Mouse (Mus musculus) G1E (cell line): ENCODE data around the gene Usb1. TPM values are rescaled to one million over a fixed set of nuclear protein-coding genes. Genes with fewer than 3 reads are reported as not detected.

ENCODE experiments used
- ATAC-seq: 2 replicates; pipeline ENCODE4 v1.8.0; 2016; ENCODE audit warnings: mild to moderate bottlenecking; ENCODE audit not compliant: insufficient number of reproducible peaks, poor library complexity, low FRiP score, severe bottlenecking; ENCODE audit errors: extremely low read depth
- DNase-seq: peaks from one replicate; pipeline ENCODE4 v3.0.0; 2012; ENCODE audit warnings: low spot score
- H3K27me3 ChIP-seq: 2 replicates; pipeline ENCODE4 v1.6.1; 2012; ENCODE audit warnings: mild to moderate bottlenecking, low read length, inconsistent platforms; ENCODE audit not compliant: insufficient read depth
- H3K36me3 ChIP-seq: replicated peaks from 2 replicates; pipeline ENCODE3; 2012; ENCODE audit warnings: mild to moderate bottlenecking, inconsistent platforms
- H3K4me1 ChIP-seq: 2 replicates; pipeline ENCODE4 v1.6.1; 2012; ENCODE audit warnings: low read depth, low read length, inconsistent platforms, mixed read lengths; ENCODE audit not compliant: insufficient read depth
- H3K4me3 ChIP-seq: 2 replicates; pipeline ENCODE4 v1.5.1; 2012; ENCODE audit warnings: low read depth, mild to moderate bottlenecking, inconsistent platforms, low read length, moderate library complexity, mixed read lengths
- H3K9me3 ChIP-seq: replicated peaks from 2 replicates; pipeline ENCODE4 v1.6.1; 2012; ENCODE audit warnings: inconsistent platforms
- CTCF ChIP-seq: IDR thresholded peaks from 2 replicates; pipeline ENCODE4 v1.5.1; 2012; ENCODE audit warnings: low read depth, low read length, inconsistent platforms, mixed read lengths
- GATA1 ChIP-seq: IDR thresholded peaks from 2 replicates; pipeline ENCODE4 v1.6.1; 2012; ENCODE audit warnings: borderline replicate concordance, low read length, inconsistent platforms, mixed read lengths
- GATA2 ChIP-seq: IDR thresholded peaks from 2 replicates; pipeline ENCODE4 v1.6.1; 2012; ENCODE audit warnings: low read depth, low read length, inconsistent platforms, borderline replicate concordance
- POLR2AphosphoS5 ChIP-seq: IDR thresholded peaks from 2 replicates; pipeline ENCODE4 v1.6.1; 2012; ENCODE audit warnings: low read depth, low read length, inconsistent platforms; ENCODE audit not compliant: insufficient replicate concordance
- TAL1 ChIP-seq: conservative IDR thresholded peaks from 2 replicates; pipeline ENCODE4 v1.6.1; 2012; ENCODE audit warnings: low read depth, low read length, inconsistent platforms, mixed read lengths
- polyA plus RNA-seq: library from polyadenylated mRNA; stranded (reverse); fragments of >175 nt; gene quantifications from 2 replicates; pipeline ENCODE4 v1.2.3, GENCODE M21; 2012
- total RNA-seq, 2 experiments: library from RNA; stranded (forward) in 1 of 2; stranded (reverse) in 1 of 2; fragments of 200-1000 nt in 1 of 2; fragments of >200 nt in 1 of 2; fragmentation: Nextera tagmentation in 1 of 2; gene quantifications; 2 replicates each; pipeline ENCODE4 v1.2.3; 2014 to 2017

Gene Usb1
- total and polyA plus RNA-seq, 3 experiments = 28.0 to 60.0 (median 40.6) TPM

- peak overlapping the region; percentile 88 for H3K4me3 ChIP-seq
- ATAC-seq (0 out of 2 replicates have a peak, but pooled peaks have one; percentile 5), DNase-seq (peak; percentile 67)
- H3K27me3 ChIP-seq = peaks cover 3% of the 10 kb centered on the region; the same call in 1 of the 2 replicates
- H3K9me3 ChIP-seq = peaks cover 4% of the 10 kb centered on the region; the same call in 1 of the 2 replicates
- peaks cover 46% of the 10 kb centered on the region for H3K4me1 ChIP-seq
- TF ChIP-seq TAL1 (no peak), GATA1 (no peak), CTCF (no peak), GATA2 (no peak), POLR2AphosphoS5 (no peak)
- peaks cover 62% of the 10 kb centered on the region for H3K36me3 ChIP-seq
Observed at GRCm38 (mm10) chr8:95331156-95331719, 846 bp upstream of the Usb1 start.

- peak overlapping the region; percentile 88 for H3K4me3 ChIP-seq
- DNase-seq (no peak), ATAC-seq (no peak)
- H3K9me3 ChIP-seq = peaks cover 4% of the 10 kb centered on the region; the same call in 1 of the 2 replicates
- H3K36me3 ChIP-seq = peaks cover 62% of the 10 kb centered on the region
- TF ChIP-seq POLR2AphosphoS5 (no peak), CTCF (no peak), TAL1 (no peak), GATA2 (no peak), GATA1 (no peak)
- peaks cover 3% of the 10 kb centered on the region; the same call in 1 of the 2 replicates for H3K27me3 ChIP-seq
- H3K4me1 ChIP-seq = peaks cover 41% of the 10 kb centered on the region
Observed at GRCm38 (mm10) chr8:95332437-95333199, 534 bp downstream of the Usb1 start.

- TF ChIP-seq CTCF = no peak
- no peak for TF ChIP-seq POLR2AphosphoS5
- TF ChIP-seq GATA1 = no peak
- TF ChIP-seq TAL1 = no peak
- no peak for TF ChIP-seq GATA2
- no peaks in the 10 kb centered on the region for H3K27me3 ChIP-seq
- no peak for ATAC-seq
- no peaks in the 10 kb centered on the region for H3K9me3 ChIP-seq
- H3K36me3 ChIP-seq = peaks cover 68% of the 10 kb centered on the region
- H3K4me1 ChIP-seq = peaks cover 26% of the 10 kb centered on the region
- H3K4me3 ChIP-seq = no peak overlapping the region
- no peak for DNase-seq
Observed at GRCm38 (mm10) chr8:95335706-95336105, 3.6 kb downstream of the Usb1 start.

DNA sequence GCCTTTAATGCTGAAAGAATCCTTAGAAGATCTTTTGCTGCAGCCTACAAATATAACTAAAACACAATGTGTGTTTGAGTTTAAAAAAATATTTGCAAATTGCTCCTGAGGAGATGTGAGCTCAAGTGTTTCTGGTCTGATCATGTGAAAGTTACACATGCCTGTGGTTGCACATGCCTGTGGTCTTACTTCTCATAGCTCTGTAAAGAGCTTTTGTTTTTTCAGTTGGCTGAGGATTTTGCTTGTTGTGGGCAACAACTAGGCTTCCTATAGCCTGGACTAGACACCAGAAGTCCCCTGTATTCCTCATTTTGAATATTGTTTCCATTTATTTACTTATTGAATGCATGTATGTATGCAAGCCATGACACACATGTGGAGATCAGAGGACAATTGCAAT is 4.3 kb downstream of the Usb1 start:
- Histone ChIP-seq H3K36me3 (peaks cover 75% of the 10 kb centered on the region), H3K27me3 (no peaks in the 10 kb centered on the region), H3K9me3 (no peaks in the 10 kb centered on the region), H3K4me3 (no peak overlapping the region), H3K4me1 (peaks cover 20% of the 10 kb centered on the region)
- DNase-seq (no peak), ATAC-seq (no peak)
- no peak for TF ChIP-seq POLR2AphosphoS5
- TF ChIP-seq CTCF = no peak
- no peak for TF ChIP-seq GATA1
- TF ChIP-seq GATA2 = no peak

GRCm38 (mm10) chr8:95341721-95342120 is 9.6 kb downstream of the Usb1 start:
- peaks cover 96% of the 10 kb centered on the region for H3K36me3 ChIP-seq
- TF ChIP-seq GATA2 = no peak
- TF ChIP-seq TAL1 = no peak
- ATAC-seq (no peak), DNase-seq (no peak)
- H3K9me3 ChIP-seq = no peaks in the 10 kb centered on the region
- H3K27me3 ChIP-seq = no peaks in the 10 kb centered on the region
- H3K4me3 ChIP-seq = no peak overlapping the region
- H3K4me1 ChIP-seq = no peaks in the 10 kb centered on the region

DNA sequence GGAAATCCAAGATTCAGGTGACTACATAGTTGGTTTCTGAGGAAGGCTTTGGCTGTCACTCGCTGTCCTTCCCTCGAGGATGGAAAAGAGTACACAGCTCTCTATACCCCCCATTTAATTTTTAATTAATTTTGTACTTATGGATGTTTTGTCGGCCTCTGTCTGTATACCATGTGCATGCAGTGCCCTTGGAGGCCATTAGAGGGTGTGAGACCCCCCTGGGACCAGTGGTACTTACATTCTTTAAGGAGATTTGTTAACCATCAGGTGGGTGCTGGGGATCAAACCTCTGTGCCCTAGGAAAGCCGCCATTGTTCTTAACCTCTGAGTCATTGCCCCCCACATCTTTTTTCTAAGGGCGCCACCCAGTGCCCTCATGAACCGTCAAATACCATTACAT is 12.6 kb downstream of the Usb1 start:
- ATAC-seq (no peak), DNase-seq (no peak)
- Histone ChIP-seq H3K4me1 (no peaks in the 10 kb centered on the region), H3K4me3 (no peak overlapping the region), H3K9me3 (no peaks in the 10 kb centered on the region), H3K27me3 (peaks cover 5% of the 10 kb centered on the region; the same call in 1 of the 2 replicates), H3K36me3 (peaks cover 79% of the 10 kb centered on the region)
- TF ChIP-seq CTCF (no peak), GATA2 (no peak), GATA1 (no peak), TAL1 (no peak), POLR2AphosphoS5 (no peak)
